Mouse (Mus musculus): Measurements from ENCODE around the gene Ptprd.

The Ptprd gene

GRCm38 (mm10) chr4:76541769-76542168 is 1670.0 kb downstream of the Ptprd start:
- Histone ChIP-seq H3K27me3 (ENCODE audit: insufficient read depth, low read length) (no peaks in the 10 kb centered on the region), H3K36me3 (ENCODE audit: insufficient read depth, low read length) (no peaks in the 10 kb centered on the region), H3K9me3 (ENCODE audit: low read length) (no peaks in the 10 kb centered on the region), H3K4me3 (replicated peaks; ENCODE audit: low read length) (no peak overlapping the region), H3K4me1 (replicated peaks; ENCODE audit: low read depth, low read length) (no peaks in the 10 kb centered on the region)
- no peak for TF ChIP-seq POU5F1 (IDR thresholded peaks at IDR 0.05; ENCODE audit: borderline replicate concordance, low read length)
- no peak for TF ChIP-seq NANOG (IDR thresholded peaks at IDR 0.05; ENCODE audit: borderline replicate concordance, low read length)
- TF ChIP-seq CTCF (conservative IDR thresholded peaks at IDR 0.05; ENCODE audit: low read length) = no peak

GRCm38 (mm10) chr4:76532926-76533325 is 1678.8 kb downstream of the Ptprd start:
- TF ChIP-seq NANOG (IDR thresholded peaks at IDR 0.05; ENCODE audit: borderline replicate concordance, low read length) (no peak), POU5F1 (IDR thresholded peaks at IDR 0.05; ENCODE audit: borderline replicate concordance, low read length) (no peak), CTCF (conservative IDR thresholded peaks at IDR 0.05; ENCODE audit: low read length) (no peak)
- H3K27me3 ChIP-seq (ENCODE audit: insufficient read depth, low read length) = no peaks in the 10 kb centered on the region

GRCm38 (mm10) chr4:76525281-76525680 is 1686.5 kb downstream of the Ptprd start:
- H3K4me3 ChIP-seq (replicated peaks; ENCODE audit: low read length) = no peak overlapping the region
- H3K9me3 ChIP-seq (ENCODE audit: low read length) = peaks cover 4% of the 10 kb centered on the region
- no peaks in the 10 kb centered on the region for H3K4me1 ChIP-seq (replicated peaks; ENCODE audit: low read depth, low read length)
- H3K27me3 ChIP-seq (ENCODE audit: insufficient read depth, low read length) = no peaks in the 10 kb centered on the region
- no peak for TF ChIP-seq CTCF (conservative IDR thresholded peaks at IDR 0.05; ENCODE audit: low read length)
- no peak for TF ChIP-seq NANOG (IDR thresholded peaks at IDR 0.05; ENCODE audit: borderline replicate concordance, low read length)
- TF ChIP-seq POU5F1 (IDR thresholded peaks at IDR 0.05; ENCODE audit: borderline replicate concordance, low read length) = no peak
- no peaks in the 10 kb centered on the region for H3K36me3 ChIP-seq (ENCODE audit: insufficient read depth, low read length)

More at GRCm38 (mm10) chr4:76532926-76533325, 1678.8 kb downstream of the Ptprd start:
- Histone ChIP-seq H3K9me3 (ENCODE audit: low read length) (peaks cover 4% of the 10 kb centered on the region; the same call in 1 of the 2 replicates), H3K4me1 (replicated peaks; ENCODE audit: low read depth, low read length) (no peaks in the 10 kb centered on the region), H3K36me3 (ENCODE audit: insufficient read depth, low read length) (no peaks in the 10 kb centered on the region), H3K4me3 (replicated peaks; ENCODE audit: low read length) (no peak overlapping the region)

- Histone ChIP-seq H3K4me3 (replicated peaks; ENCODE audit: low read length) (no peak overlapping the region), H3K9me3 (ENCODE audit: low read length) (no peaks in the 10 kb centered on the region), H3K27me3 (ENCODE audit: insufficient read depth, low read length) (no peaks in the 10 kb centered on the region), H3K36me3 (ENCODE audit: insufficient read depth, low read length) (no peaks in the 10 kb centered on the region), H3K4me1 (replicated peaks; ENCODE audit: low read depth, low read length) (no peaks in the 10 kb centered on the region)
- no peak for TF ChIP-seq CTCF (conservative IDR thresholded peaks at IDR 0.05; ENCODE audit: low read length)
- TF ChIP-seq NANOG (IDR thresholded peaks at IDR 0.05; ENCODE audit: borderline replicate concordance, low read length) = no peak
- no peak for TF ChIP-seq POU5F1 (IDR thresholded peaks at IDR 0.05; ENCODE audit: borderline replicate concordance, low read length)
These were observed 1708.5 kb downstream of the Ptprd start for GRCm38 (mm10) chr4:76503279-76503601.

GRCm38 (mm10) chr4:76502575-76503278 is 1709.0 kb downstream of the Ptprd start:
- no peak overlapping the region for H3K4me3 ChIP-seq (replicated peaks; ENCODE audit: low read length)
- H3K9me3 ChIP-seq (ENCODE audit: low read length) = no peaks in the 10 kb centered on the region
- no peaks in the 10 kb centered on the region for H3K27me3 ChIP-seq (ENCODE audit: insufficient read depth, low read length)
- no peaks in the 10 kb centered on the region for H3K36me3 ChIP-seq (ENCODE audit: insufficient read depth, low read length)
- no peaks in the 10 kb centered on the region for H3K4me1 ChIP-seq (replicated peaks; ENCODE audit: low read depth, low read length)
- TF ChIP-seq POU5F1 (IDR thresholded peaks at IDR 0.05; ENCODE audit: borderline replicate concordance, low read length) = no peak
- no peak for TF ChIP-seq NANOG (IDR thresholded peaks at IDR 0.05; ENCODE audit: borderline replicate concordance, low read length)
- no peak for TF ChIP-seq CTCF (conservative IDR thresholded peaks at IDR 0.05; ENCODE audit: low read length)

GRCm38 (mm10) chr4:76485848-76486247 is 1725.9 kb downstream of the Ptprd start:
- no peaks in the 10 kb centered on the region for H3K36me3 ChIP-seq (ENCODE audit: insufficient read depth, low read length)
- H3K9me3 ChIP-seq (ENCODE audit: low read length) = no peaks in the 10 kb centered on the region
- TF ChIP-seq CTCF (conservative IDR thresholded peaks at IDR 0.05; ENCODE audit: low read length) (no peak), NANOG (IDR thresholded peaks at IDR 0.05; ENCODE audit: borderline replicate concordance, low read length) (no peak), POU5F1 (IDR thresholded peaks at IDR 0.05; ENCODE audit: borderline replicate concordance, low read length) (no peak)
- no peaks in the 10 kb centered on the region for H3K4me1 ChIP-seq (replicated peaks; ENCODE audit: low read depth, low read length)
- H3K27me3 ChIP-seq (ENCODE audit: insufficient read depth, low read length) = no peaks in the 10 kb centered on the region
- H3K4me3 ChIP-seq (replicated peaks; ENCODE audit: low read length) = no peak overlapping the region

GRCm38 (mm10) chr4:76468366-76469100 is 1743.2 kb downstream of the Ptprd start:
- TF ChIP-seq CTCF (conservative IDR thresholded peaks at IDR 0.05; ENCODE audit: low read length) = no peak
- TF ChIP-seq NANOG (IDR thresholded peaks at IDR 0.05; ENCODE audit: borderline replicate concordance, low read length) = no peak
- no peak for TF ChIP-seq POU5F1 (IDR thresholded peaks at IDR 0.05; ENCODE audit: borderline replicate concordance, low read length)
- Histone ChIP-seq H3K4me3 (replicated peaks; ENCODE audit: low read length) (no peak overlapping the region), H3K36me3 (ENCODE audit: insufficient read depth, low read length) (no peaks in the 10 kb centered on the region)

GRCm38 (mm10) chr4:76464682-76465081 is 1747.1 kb downstream of the Ptprd start:
- Histone ChIP-seq H3K4me3 (replicated peaks; ENCODE audit: low read length) (no peak overlapping the region), H3K27me3 (ENCODE audit: insufficient read depth, low read length) (no peaks in the 10 kb centered on the region), H3K4me1 (replicated peaks; ENCODE audit: low read depth, low read length) (no peaks in the 10 kb centered on the region), H3K36me3 (ENCODE audit: insufficient read depth, low read length) (no peaks in the 10 kb centered on the region), H3K9me3 (ENCODE audit: low read length) (no peaks in the 10 kb centered on the region)
- TF ChIP-seq POU5F1 (IDR thresholded peaks at IDR 0.05; ENCODE audit: borderline replicate concordance, low read length) (no peak), NANOG (IDR thresholded peaks at IDR 0.05; ENCODE audit: borderline replicate concordance, low read length) (no peak), CTCF (conservative IDR thresholded peaks at IDR 0.05; ENCODE audit: low read length) (no peak)

More at GRCm38 (mm10) chr4:76468366-76469100, 1743.2 kb downstream of the Ptprd start:
- no peaks in the 10 kb centered on the region for H3K27me3 ChIP-seq (ENCODE audit: insufficient read depth, low read length)
- H3K9me3 ChIP-seq (ENCODE audit: low read length) = no peaks in the 10 kb centered on the region
- H3K4me1 ChIP-seq (replicated peaks; ENCODE audit: low read depth, low read length) = no peaks in the 10 kb centered on the region
